Mouse (Mus musculus): ENCODE data around the gene Ccdc28b.

The Ccdc28b gene

DNA sequence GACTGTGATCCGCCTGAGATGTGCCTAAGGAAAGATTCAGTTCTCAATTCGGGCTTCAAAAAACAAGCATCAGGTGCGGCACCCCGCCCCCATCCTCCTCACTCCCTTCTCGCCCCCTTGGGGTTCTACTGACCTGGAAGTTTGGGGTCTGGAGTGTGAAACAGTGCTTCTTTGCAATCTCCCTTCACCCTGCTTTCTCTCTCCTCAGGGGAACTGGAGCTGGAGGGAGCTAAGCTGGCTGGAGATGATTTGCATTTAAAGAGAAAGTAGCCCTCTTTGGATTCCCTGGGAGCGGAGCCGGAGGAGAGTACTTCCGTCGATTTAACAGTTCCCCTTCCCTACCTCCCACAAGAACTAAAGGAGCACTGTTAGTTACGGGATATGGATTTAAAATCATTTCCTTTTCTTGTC lies at the start of gene Ccdc28b:
Gene Ccdc28b (minus strand): TSS at position 267 of the 411 bp plus-strand sequence.
- DNase-seq (ENCODE audit: low spot score in 2 of 2): no peak

DNA sequence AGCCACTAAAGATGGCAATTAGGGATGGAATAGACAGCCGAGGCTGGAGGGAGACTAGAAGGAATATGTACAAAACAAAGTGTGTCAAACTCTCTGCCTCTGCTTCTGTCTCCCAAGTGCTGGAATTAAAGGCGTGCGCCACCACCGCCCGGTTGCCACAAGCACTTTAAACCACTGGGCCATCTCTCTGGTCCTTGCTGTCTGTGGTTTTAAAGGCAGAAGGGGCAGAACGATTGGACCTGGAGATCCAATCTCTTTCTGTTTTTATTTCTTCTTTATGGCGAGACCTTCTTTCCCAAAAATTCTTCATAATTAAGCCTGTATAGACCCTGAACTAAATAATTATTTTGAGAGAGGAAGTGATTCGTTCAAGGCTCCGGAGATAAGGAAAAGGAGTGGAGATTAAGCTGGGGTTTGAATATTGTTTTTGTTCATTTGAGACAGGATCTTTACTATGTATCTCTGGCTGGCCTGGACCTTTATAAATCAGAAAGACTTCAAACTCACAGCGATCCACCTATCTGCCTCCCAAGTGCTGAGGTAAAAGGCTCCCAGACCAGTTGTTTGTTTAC lies 49.2 kb upstream of the Ccdc28b start:
- no peak for DNase-seq (ENCODE audit: low spot score in 2 of 2)

DNA sequence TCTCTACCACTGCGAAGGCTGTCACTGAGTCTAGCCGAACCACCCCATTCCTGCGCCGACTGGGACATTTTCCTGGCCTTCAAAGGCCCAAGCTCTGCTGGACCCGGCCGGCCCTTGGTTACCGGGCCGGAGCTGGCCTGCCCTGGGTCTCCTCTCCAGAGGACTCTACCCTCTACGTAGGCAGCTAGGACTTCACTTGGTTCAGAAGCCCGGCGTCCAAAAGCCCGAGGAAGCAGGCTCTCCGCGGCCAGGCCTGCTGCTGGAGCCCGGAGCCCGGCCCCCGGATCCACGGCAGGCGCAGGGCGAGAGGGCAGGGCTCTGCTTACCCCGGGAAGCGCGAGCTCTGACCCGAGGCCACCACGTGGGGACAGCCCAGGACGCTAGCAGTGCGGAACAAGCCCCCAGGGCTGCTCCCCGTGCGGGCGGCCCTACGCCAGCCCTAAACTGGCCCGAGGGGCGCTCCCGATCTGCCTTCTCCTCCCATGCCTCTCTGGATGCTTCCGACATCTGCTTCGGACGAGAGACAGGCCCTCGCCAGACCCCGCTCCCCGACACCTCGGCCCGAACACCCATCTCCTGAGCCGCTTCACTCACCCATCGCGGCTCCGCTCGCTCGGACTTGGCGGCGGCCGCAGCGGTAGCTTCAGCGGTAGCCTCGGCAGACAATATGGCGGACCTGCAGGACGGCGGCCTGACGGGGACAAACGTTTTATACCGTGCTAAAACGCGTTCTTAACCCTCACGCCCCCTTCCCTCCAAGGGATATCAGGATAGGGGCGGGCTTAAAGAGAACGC lies 48.5 kb upstream of the Ccdc28b start, which contains the start of gene Kpna6:
Gene Kpna6 (minus strand): TSS at position 685 of the 795 bp plus-strand sequence.
- peak; percentile 81 to 88 for DNase-seq (ENCODE audit: low spot score in 2 of 2)

DNA sequence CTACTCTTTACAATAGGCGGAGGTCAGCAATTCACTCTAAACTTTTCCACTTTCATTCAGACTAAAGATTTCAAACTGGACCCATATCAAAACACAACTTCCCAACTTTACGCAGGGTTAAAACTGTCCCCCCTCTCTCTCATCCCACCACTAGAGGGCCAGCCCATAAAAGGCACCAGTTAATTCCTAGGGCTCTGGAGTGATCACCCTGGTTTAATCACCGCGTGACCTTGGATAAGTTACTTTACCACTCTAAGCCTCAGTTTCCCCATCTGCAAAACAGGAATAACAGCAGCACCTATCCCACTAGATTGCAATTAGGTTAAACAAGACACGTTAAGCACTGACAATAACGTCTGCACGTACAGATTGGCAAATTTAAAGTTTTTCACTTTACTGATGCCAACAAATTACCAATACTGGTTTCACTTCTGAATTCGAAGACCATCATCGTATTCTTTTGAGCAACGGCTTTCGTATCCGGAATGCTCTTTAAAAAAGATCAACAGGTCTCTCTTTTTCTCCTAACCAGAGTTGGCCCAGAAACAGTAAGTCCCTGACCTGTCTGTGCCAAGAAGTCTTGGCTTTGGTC lies 47.8 kb upstream of the Ccdc28b start:
- DNase-seq (ENCODE audit: low spot score in 2 of 2): peak in 1 of 2 experiments; percentile 34

DNA sequence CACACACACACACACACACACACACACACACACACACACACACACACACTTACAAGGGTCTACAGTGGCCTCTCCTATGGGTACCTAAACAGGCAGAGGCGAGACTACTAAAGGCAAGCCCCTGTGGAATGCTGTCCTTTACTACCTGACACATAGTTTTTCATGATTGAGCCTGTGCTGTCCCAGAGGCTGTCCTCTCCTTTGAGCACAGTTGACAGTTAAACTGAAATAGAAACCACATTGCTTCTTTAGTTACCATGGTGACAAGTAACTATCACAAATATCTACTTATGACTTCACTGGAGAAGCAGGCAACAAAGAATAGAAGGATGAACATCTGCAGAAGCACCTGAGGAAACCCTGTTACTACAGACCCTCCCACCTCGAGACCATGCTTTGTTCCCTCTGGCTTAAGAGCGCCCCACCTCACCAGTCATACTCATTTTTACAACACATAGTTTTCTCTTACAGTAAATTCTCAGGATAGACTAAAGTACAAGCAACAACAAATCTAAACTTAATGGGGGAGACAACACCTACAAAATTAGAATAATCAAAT lies 38.6 kb upstream of the Ccdc28b start:
- DNase-seq (ENCODE audit: low spot score in 2 of 2): no peak

DNA sequence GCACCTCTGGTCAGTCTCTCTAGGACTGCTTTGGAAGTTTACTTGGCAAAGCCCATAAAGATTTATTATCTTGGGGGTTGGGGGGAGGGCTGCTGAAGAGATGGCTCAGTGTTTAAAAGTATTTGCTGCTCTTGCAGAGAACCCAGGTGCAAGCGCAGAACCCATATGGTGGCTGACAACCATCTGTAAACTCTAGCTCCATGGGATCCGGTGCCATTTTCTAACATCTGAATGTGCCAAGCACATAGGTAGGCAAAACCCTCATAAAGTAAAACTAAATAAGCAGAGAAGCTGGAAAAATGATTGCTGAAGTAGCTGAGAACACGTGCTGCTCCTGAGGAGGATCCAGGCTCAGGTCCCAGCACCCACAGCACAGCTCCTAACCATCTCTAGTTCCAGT lies 37.8 kb upstream of the Ccdc28b start:
- no peak for DNase-seq (ENCODE audit: low spot score in 2 of 2)

DNA sequence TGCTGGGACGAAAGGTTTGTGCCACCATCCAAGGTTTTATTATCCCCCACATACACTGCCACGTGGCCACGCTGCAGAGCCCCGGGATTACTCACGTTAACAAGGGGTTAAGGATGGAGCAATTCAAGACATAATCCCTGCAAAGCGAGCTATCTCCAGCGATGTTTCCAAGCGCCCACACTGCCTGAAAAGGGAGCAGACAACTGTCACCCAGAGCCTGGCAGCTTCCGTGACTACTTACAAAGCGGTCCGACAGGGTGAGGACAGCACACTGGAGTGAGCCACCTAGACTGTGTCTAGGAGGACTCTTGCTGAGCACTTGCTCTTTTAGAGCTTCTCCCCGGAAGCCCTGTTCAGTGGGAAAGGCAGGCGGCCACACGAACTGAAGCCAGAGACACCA lies 31.0 kb upstream of the Ccdc28b start:
- DNase-seq (ENCODE audit: low spot score in 2 of 2): no peak

DNA sequence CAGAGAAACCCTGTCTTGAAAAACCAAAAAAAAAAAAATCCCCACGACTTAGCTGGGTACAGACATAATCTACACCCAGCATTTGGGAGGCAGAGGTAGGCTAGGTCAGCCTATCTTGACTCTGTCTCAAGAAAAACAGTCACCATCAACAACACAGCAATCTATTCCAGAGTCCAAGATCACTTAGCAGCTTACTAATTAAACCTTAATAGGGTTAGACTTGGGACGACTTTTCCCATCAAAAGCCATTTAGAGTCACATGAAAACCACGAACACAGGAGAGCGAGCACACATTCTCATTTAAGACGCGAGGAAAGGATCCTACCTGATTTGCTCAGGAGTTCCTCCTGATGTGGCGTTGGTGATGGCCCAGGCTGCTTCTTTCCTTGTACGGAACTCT lies 26.6 kb upstream of the Ccdc28b start:
- DNase-seq (ENCODE audit: low spot score in 2 of 2): no peak

DNA sequence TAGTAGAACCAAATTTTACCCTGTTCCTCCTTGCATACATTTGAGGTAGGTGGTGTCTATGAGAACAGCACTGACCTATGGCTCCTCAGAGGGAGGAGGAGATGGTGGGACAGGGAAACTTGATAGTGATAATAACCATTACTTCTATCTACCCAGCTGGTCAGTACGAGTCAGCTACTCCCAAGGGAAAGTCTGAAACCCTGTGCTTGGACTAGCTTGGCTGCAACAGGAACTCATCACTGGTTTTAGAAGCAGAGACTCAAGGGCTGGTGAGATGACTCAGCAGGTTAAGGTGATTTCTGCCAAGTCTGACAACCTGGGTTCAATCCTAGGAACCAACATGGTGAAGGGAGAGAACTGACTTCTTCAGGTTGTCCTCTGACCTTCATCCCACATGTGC lies 24.9 kb upstream of the Ccdc28b start:
- no peak for DNase-seq (ENCODE audit: low spot score in 2 of 2)

DNA sequence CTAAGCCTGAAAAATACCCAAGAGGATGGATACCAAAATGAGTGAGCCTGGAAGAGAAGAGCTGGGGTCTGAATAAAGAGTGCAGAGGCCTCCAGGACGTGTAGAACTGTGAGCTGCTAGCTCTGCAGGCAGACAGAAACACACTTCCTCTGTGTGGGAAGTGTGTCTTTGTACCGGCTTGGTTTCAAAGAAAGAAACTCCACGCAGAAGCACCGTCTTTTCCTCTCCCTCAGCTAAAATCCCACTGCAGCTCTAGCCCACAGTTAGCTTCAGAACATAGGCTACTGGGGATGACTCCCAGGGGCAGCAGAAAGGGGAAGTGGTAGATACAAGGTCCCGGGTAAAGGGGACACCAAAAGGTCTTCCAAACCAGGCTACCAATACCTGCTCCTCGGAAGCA lies 21.5 kb upstream of the Ccdc28b start:
- no peak for DNase-seq (ENCODE audit: low spot score in 2 of 2)

DNA sequence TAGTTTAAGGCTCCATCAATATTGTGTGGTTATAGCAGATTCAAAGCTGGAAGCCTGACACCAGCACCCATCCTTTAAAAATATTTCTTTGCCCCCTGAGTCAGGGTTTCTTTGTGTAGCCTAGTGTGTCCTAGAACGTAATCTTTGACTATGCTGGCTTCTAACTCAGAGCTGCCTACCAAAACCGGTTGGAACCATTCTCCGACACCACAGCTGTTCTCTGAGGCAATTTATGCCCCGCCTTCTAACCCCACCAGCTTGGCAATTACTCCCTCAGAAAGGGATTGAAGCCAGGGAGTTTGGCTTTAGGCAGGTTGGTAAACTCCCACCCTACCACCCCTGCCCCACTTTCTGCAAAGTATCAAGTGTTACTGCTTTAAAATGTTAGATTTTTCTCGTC lies 18.0 kb upstream of the Ccdc28b start:
- no peak for DNase-seq (ENCODE audit: low spot score in 2 of 2)

DNA sequence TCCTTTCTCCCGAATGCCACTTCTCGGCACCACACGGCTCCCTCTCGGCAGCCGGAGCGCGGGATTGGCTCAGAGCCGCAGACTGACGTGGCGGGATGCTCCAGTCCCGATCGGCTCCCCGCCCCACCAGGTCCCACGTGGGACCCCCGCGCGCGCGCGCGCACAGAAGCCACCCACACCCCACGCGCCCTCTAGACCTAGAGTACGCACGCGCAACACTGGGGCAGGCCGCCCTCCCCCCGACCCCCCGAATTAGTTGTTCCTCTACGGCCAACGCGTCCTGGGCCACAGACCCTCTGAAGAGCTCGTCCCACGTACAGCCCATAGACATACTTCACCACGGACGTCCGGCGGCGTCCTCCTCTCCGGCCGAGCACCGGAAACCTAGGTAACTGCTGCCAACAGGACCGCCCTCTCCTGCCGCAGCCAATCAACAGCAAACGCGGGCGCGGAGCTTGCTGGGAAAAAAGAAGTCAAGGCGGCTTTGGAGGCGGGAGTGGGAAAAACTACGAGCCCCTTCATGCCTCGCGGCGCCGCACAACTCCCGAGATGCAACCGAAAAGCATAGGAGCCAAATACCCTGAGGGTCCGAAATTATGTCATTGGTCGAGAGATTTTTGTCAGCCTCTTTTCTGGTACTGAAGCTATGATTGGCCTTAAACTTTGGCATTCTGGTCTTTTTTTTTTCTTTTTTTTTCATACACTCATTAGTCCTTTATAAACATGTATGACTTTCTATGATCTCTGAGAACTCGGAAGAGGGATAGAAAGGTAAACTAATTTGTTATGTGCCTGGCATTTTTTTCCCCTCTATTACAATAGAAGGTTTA lies 17.1 kb upstream of the Ccdc28b start, which contains the start of gene Txlna:
Gene Txlna (minus strand): TSS at position 428 of the 830 bp plus-strand sequence.
- peak; percentile 95 to 96 for DNase-seq (ENCODE audit: low spot score in 2 of 2)

DNA sequence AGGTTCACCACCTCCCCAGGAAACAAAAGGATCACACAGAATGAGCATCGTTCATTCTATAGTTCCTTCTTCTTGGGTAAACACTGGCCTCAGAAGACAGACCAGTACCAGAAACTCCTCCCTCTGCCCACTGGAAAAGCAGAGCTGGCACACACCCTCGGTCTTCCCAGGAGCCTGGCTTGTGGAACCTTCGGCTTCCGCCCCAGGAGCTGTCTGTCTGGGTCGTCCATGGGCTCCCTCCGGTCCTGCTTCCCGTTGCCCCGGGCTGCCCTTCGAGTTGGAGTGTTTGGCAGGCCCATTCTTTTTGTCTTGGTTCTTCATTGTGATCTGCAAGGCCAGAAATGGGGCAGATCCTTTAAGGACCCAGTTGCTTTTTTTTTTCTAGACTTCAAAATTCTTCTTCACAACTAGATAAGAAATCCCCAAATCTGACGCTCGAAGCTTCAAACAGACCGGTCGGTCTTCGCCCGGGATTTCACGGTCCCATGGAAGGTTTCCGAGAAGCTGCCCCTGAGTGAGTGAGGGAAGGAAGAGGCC lies 16.4 kb upstream of the Ccdc28b start:
- no peak for DNase-seq (ENCODE audit: low spot score in 2 of 2)

DNA sequence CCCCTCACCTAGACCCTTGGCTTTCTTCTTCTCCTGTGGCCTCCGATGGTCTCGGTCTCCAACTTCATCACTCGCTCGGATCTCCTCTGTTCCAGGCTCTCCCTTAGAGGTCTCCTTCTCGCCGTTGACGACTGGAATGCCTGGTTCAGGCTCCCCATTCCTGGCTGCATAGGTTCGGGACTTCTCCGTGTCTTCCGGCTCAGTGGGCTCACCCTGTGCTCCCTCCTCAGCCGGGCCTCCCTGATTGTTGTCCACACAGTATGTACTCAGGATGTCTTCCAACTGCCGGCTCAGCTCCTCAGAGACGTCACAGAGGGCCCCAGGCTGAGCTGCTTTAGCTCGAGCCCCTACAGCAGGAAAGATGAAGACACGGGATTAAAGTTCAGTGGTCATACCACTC lies 15.5 kb upstream of the Ccdc28b start:
- no peak for DNase-seq (ENCODE audit: low spot score in 2 of 2)

DNA sequence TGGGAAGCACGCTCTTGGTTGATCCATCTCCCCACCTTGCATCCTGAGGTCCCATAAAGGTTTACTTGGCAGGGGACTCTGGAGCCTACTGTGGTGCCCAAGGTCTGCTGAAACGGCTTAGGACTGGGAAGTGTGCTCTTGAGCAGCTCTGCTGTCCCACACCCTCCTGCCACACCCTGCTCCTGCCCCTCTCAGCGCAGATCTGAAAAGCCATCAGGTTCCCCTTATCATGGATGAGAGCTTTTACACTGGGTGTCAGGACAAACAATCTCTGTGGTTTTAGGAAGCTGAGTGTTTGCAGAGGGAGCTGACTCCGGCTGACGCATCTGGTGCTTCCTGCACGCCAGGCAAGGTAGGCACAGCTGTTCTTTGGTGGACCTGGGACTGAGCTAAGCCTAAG lies 10.1 kb upstream of the Ccdc28b start:
- no peak for DNase-seq (ENCODE audit: low spot score in 2 of 2)

DNA sequence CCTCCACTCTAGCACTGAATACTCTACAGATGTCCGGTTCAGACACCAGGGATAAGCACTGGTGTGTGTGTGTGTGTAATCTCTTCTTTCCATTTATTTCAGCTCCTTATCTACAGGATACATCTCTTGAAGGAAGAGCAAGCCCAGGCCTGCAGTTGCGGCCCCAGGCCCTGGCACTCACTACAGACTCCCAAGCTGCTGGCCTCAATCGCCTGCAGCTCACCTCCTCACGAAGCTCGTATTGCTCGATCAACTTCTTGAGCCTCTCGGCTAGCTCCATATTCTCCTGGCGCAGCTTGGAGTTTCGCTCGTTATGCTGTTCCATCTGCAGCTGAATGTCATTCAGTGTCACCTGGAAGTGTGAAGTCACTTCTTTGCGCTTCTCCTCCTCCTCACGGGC lies 8.1 kb upstream of the Ccdc28b start:
- no peak for DNase-seq (ENCODE audit: low spot score in 2 of 2)

DNA sequence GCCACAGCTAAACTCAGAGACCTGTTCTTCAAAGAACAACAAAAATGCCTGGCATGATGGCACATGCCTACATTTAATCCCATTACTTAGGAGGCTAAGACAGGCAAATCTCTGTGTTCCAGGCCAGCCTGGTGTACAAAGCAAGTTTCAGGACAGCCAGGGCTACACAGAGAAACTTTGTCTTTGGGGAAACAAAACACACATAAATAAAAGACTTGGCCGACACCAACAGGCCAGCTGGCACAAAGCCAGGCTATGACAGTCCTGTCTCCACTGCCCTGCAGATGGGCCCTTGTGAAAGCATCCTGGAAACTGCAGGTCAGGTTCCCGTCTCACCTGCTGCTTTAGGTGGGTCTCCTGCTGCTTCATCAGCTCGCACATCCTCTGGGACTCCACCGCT lies 7.2 kb upstream of the Ccdc28b start:
- no peak for DNase-seq (ENCODE audit: low spot score in 2 of 2)

DNA sequence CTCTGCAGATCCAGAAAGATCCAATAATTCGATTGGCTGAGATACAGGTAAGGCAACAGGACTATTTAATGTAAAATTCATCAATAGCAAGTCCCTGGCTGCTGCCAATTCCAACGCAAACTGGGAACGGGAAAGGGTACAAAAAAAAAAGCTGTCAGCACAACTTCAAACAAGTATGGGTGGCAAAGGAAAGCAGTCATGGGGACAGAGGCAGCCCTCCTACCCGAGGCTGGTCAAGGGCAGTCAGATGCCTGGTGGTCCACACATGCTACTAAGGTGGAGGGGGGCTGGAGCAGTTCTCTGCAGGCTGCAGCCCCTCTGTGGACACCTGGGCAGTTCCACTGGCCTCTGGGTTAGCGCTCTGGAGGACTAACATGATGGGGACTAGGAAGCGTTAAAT lies 2.3 kb upstream of the Ccdc28b start:
- no peak for DNase-seq (ENCODE audit: low spot score in 2 of 2)

DNA sequence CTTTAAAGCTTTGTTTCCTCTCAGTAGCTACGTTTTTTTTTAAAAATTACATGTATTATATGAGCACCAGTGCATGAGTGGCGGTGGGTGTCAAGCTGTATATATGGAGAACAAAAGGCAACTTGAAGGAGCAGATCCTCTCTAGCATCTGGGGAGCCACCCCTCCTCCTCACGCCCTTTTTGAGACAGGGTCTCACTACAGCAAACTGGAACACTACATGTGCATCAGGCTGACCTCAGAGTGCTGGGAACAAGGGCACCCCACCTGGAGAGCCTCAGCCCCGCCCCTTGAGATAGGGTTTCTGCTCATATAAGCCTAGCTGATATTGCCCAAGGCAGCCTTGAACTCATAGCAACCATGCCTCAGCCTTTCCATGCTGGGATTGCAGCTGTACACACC lies 1.7 kb upstream of the Ccdc28b start:
- DNase-seq (ENCODE audit: low spot score in 2 of 2): no peak

DNA sequence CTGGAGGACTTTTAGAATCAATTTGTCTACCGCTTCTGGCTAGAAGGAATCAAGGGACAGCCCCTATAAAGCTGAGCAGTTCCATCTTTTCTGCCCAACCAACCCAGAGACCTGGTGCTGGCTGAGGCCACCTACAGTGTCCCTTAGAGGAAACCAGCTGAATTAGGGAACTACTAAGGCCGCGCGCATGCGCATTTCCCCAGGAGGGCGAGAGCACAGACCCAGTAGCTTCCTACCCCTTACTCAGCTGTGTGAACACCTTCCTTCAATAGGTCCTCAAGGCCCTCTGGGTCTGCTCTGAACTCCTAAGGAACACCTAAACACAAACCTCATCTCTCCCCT lies 1.3 kb upstream of the Ccdc28b start:
- peak; percentile 67 to 74 for DNase-seq (ENCODE audit: low spot score in 2 of 2)

DNA sequence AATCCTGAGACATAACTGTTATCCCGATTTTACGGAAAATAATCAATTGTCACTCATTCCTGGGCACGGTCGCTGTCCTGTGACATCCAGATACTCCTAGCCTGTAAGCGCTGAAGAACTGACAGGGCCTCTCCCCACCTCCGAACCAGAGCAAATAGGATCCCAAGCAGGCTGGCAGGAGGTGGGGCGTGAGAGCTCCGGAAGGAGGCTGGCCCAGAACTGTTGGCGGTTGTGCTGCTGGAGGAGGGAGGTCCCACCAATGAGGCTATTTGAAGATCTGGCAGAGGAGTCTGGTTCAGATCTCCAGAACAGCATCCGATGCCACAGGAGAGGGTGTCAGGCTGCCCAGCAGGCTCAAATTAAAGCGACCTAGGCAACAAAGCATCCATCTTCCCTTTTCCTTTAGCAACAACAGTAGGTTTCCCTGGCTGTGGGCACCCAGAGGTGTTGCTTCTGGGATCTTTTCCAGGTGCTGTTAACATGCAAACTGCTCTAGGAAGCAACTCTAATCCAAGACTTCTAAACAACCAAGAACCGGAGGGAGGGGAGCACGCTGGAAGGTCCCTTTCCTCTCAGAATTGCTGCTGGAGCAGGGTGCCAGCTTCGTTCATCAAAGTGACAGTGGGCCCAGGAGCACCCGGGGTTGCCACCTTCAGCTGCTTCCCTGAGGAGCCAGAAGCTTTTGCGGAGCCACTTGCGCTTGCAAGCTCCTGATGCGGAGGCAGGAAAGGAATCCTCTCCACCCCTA lies 708 bp upstream of the Ccdc28b start:
- peak; percentile 85 to 93 for DNase-seq (ENCODE audit: low spot score in 2 of 2)
